Mouse (Mus musculus): Measurements from ENCODE around the gene Acot6. TPM values are rescaled to one million over a fixed set of nuclear protein-coding genes. Genes with fewer than 3 reads are reported as not detected.

The Acot6 gene
- total RNA-seq, 2 experiments from 2014 or later, result 0.31 to 2.2 TPM

GRCm38 (mm10) chr12:84149971-84150370, 49.5 kb downstream of the Acot6 start:
- no peak for ATAC-seq (replicated peaks; ENCODE audit: poor library complexity, severe bottlenecking)

GRCm38 (mm10) chr12:84150976-84151375, 50.5 kb downstream of the Acot6 start:
- no peak for ATAC-seq (replicated peaks; ENCODE audit: poor library complexity, severe bottlenecking)

- no peak for ATAC-seq (replicated peaks; ENCODE audit: poor library complexity, severe bottlenecking)
Observed at GRCm38 (mm10) chr12:84151911-84152310, 51.5 kb downstream of the Acot6 start.

- ATAC-seq (replicated peaks; ENCODE audit: poor library complexity, severe bottlenecking), result no peak
Observed at GRCm38 (mm10) chr12:84152352-84153190, 52.1 kb downstream of the Acot6 start.

GRCm38 (mm10) chr12:84153414-84153813, 53.0 kb downstream of the Acot6 start:
- ATAC-seq (replicated peaks; ENCODE audit: poor library complexity, severe bottlenecking), result no peak

GRCm38 (mm10) chr12:84154786-84155522, 54.5 kb downstream of the Acot6 start:
- ATAC-seq (replicated peaks; ENCODE audit: poor library complexity, severe bottlenecking), result no peak

- ATAC-seq (replicated peaks; ENCODE audit: poor library complexity, severe bottlenecking), result no peak
Observed at GRCm38 (mm10) chr12:84155523-84155871, 55.0 kb downstream of the Acot6 start.

GRCm38 (mm10) chr12:84156210-84156609, 55.8 kb downstream of the Acot6 start:
- no peak for ATAC-seq (replicated peaks; ENCODE audit: poor library complexity, severe bottlenecking)

- no peak for ATAC-seq (replicated peaks; ENCODE audit: poor library complexity, severe bottlenecking)
Observed at GRCm38 (mm10) chr12:84158156-84158555, 57.7 kb downstream of the Acot6 start.

- no peak for ATAC-seq (replicated peaks; ENCODE audit: poor library complexity, severe bottlenecking)
Observed at GRCm38 (mm10) chr12:84160491-84160890, 60.0 kb downstream of the Acot6 start.

Other genes with a start within 250 kb of the Acot6 start
- gene Numb, start 178.7 kb upstream of the Acot6 start, total RNA-seq (2014; fragmentation: Nextera tagmentation), result 9.3 and 14.2 TPM in 2 replicates
- 20.4 and 20.8 TPM in 2 replicates for gene Numb, start 178.7 kb upstream of the Acot6 start, total RNA-seq (2017)
- gene Riox1, start 150.0 kb upstream of the Acot6 start, total RNA-seq (2014; fragmentation: Nextera tagmentation), result 13.0 and 18.5 TPM in 2 replicates
- gene Riox1, start 150.0 kb upstream of the Acot6 start, total RNA-seq (2017), result 15.8 and 21.5 TPM in 2 replicates
- gene Heatr4, start 115.8 kb upstream of the Acot6 start, total RNA-seq (2014; fragmentation: Nextera tagmentation), result not detected in 2 replicates
- not detected in 2 replicates for gene Heatr4, start 115.8 kb upstream of the Acot6 start, total RNA-seq (2017)
- 10.1 and 14.0 TPM in 2 replicates for gene Acot2, start 112.8 kb upstream of the Acot6 start, total RNA-seq (2014; fragmentation: Nextera tagmentation)
- gene Acot2, start 112.8 kb upstream of the Acot6 start, total RNA-seq (2017), result 11.5 and 12.0 TPM in 2 replicates
- 14.7 and 16.2 TPM in 2 replicates for gene Acot1, start 91.2 kb upstream of the Acot6 start, total RNA-seq (2014; fragmentation: Nextera tagmentation)
- 9.6 and 12.3 TPM in 2 replicates for gene Acot1, start 91.2 kb upstream of the Acot6 start, total RNA-seq (2017)
- 0.13 TPM in 1 of 2 replicates, not detected in the other for gene Acot4, start 62.3 kb upstream of the Acot6 start, total RNA-seq (2014; fragmentation: Nextera tagmentation)
- not detected in 2 replicates for gene Acot4, start 62.3 kb upstream of the Acot6 start, total RNA-seq (2017)
- not detected in 2 replicates for gene Gm49366, start 61.7 kb upstream of the Acot6 start, total RNA-seq (2014; fragmentation: Nextera tagmentation)
- gene Gm49366, start 61.7 kb upstream of the Acot6 start, total RNA-seq (2017), result not detected in 2 replicates
- gene Acot3, start 48.5 kb upstream of the Acot6 start, total RNA-seq (2014; fragmentation: Nextera tagmentation), result not detected in 2 replicates
- not detected in 2 replicates for gene Acot3, start 48.5 kb upstream of the Acot6 start, total RNA-seq (2017)
- gene Acot5, start 31.3 kb upstream of the Acot6 start, total RNA-seq (2014; fragmentation: Nextera tagmentation), result not detected in 2 replicates
- not detected in 2 replicates for gene Acot5, start 31.3 kb upstream of the Acot6 start, total RNA-seq (2017)
- 1.5 and 4.1 TPM in 2 replicates for gene Dnal1, start 13.7 kb downstream of the Acot6 start, total RNA-seq (2014; fragmentation: Nextera tagmentation)
- 0.77 and 0.78 TPM in 2 replicates for gene Dnal1, start 13.7 kb downstream of the Acot6 start, total RNA-seq (2017)
- 0.26 and 0.47 TPM in 2 replicates for gene Pnma1, start 47.8 kb downstream of the Acot6 start, total RNA-seq (2014; fragmentation: Nextera tagmentation)
- 0.17 TPM in 1 of 2 replicates, not detected in the other for gene Pnma1, start 47.8 kb downstream of the Acot6 start, total RNA-seq (2017)
- gene Elmsan1, start 118.2 kb downstream of the Acot6 start, total RNA-seq (2014; fragmentation: Nextera tagmentation), result 12.7 and 15.1 TPM in 2 replicates
- 7.8 and 10.1 TPM in 2 replicates for gene Elmsan1, start 118.2 kb downstream of the Acot6 start, total RNA-seq (2017)
- gene Ptgr2, start 184.6 kb downstream of the Acot6 start, total RNA-seq (2014; fragmentation: Nextera tagmentation), result 22.3 and 24.9 TPM in 2 replicates
- gene Ptgr2, start 184.6 kb downstream of the Acot6 start, total RNA-seq (2017), result 60.8 and 69.0 TPM in 2 replicates
- 42.8 and 70.5 TPM in 2 replicates for gene Zfp410, start 216.2 kb downstream of the Acot6 start, total RNA-seq (2014; fragmentation: Nextera tagmentation)
- gene Zfp410, start 216.2 kb downstream of the Acot6 start, total RNA-seq (2017), result 32.1 and 54.0 TPM in 2 replicates